Comparison of ENCODE assay signal across 9 mouse cellular contexts in genomic region chr8:122853340-122853771, GRCm38 (mm10). TPM values are rescaled to one million over a fixed set of nuclear protein-coding genes. Genes with fewer than 3 reads are reported as not detected.
DNase-seq lines count a peak whose midpoint lies in the region; ATAC-seq and TF ChIP-seq lines count a peak whose summit lies in the region.
"Had no signal": no experiment of that assay in that cellular context is flagged by ENCODE, and none has a peak within 500 bp of the region (broad histone marks: within the 10 kb centered on the region; RNA-seq: fewer than 3 reads in every experiment).

No protein-coding gene starts in this region.

- peak overlapping the region; percentile 1 for H3K4me3 ChIP-seq in cerebellum, adult 2 months (replicated peaks; ENCODE audit: insufficient read depth, low read depth, low read length)
- H3K4me3 ChIP-seq in forebrain, embryonic 15.5 days = no peak overlapping the region
- H3K4me3 ChIP-seq in midbrain, embryonic 10.5 days = 0 out of 2 replicates have a peak overlapping the region, but pooled peaks have one; percentile 23
- no peak overlapping the region for H3K4me3 ChIP-seq in left cerebral cortex, adult 2 months
- H3K4me3 ChIP-seq: erythroblast, embryonic 14.5 days had no signal

- peaks cover 66% of the 10 kb centered on the region for H3K4me1 ChIP-seq in cerebellum, adult 2 months (ENCODE audit: control insufficient read depth, insufficient read depth, low read length)
- H3K4me1 ChIP-seq in forebrain, embryonic 15.5 days = peaks cover 9% of the 10 kb centered on the region
- H3K4me1 ChIP-seq in midbrain, embryonic 10.5 days = peaks cover 46% of the 10 kb centered on the region

- peak overlapping the region; percentile 95 for H3K27ac ChIP-seq in cerebellum, adult 2 months (ENCODE audit: insufficient read depth, low read length)
- H3K27ac ChIP-seq in forebrain, embryonic 15.5 days (replicated peaks) = no peak overlapping the region
- peak overlapping the region; percentile 70 for H3K27ac ChIP-seq in midbrain, embryonic 10.5 days (replicated peaks)
- no peak overlapping the region for H3K27ac ChIP-seq in left cerebral cortex, adult 2 months

- peak; percentile 26 to 35 for DNase-seq in left cerebral cortex, postnatal 14 days (ENCODE audit: low spot score in 2 of 2)
- no peak for DNase-seq in left cerebral cortex, postnatal 36 days (ENCODE audit: low spot score in 2 of 2)
- DNase-seq in cerebellum, adult 2 months = peak; percentile 82 to 88
- DNase-seq in midbrain, embryonic 10.5 days (ENCODE audit: low spot score) = peak; percentile 69
- no peak for DNase-seq in spleen, postnatal 36 days (ENCODE audit: low spot score in 2 of 2)
- no peak for DNase-seq in left cerebral cortex, adult 2 months (ENCODE audit: extremely low spot score in 1 of 2, low spot score in 2 of 2)
- no peak for DNase-seq in thymus, postnatal 25 days

- peak; percentile 68 for ATAC-seq in forebrain, embryonic 15.5 days (replicated peaks)

- H3K4me2 ChIP-seq in forebrain, embryonic 15.5 days (replicated peaks) = no peak overlapping the region

- intact Hi-C loops in left cerebral cortex, postnatal 14 days (cut with DNase I) = no loop called here
- intact Hi-C loops in left cerebral cortex, postnatal 36 days (cut with DNase I) = no loop called here
- intact Hi-C loops in left cerebral cortex, adult 2 months (cut with DNase I) = no loop called here

- H3K9ac ChIP-seq in forebrain, embryonic 15.5 days (replicated peaks) = no peak overlapping the region

- TF ChIP-seq CTCF in cerebellum, adult 2 months (IDR thresholded peaks at IDR 0.05; ENCODE audit: borderline replicate concordance, insufficient read depth, low read depth, low read length) = no peak
- no peak for TF ChIP-seq CTCF in left cerebral cortex, adult 2 months (IDR thresholded peaks at IDR 0.05)

- H3K27me3 ChIP-seq in cerebellum, adult 2 months (ENCODE audit: control insufficient read depth, insufficient read depth, low read length) = no peaks in the 10 kb centered on the region
- H3K27me3 ChIP-seq in forebrain, embryonic 15.5 days = no peaks in the 10 kb centered on the region
- peaks cover 31% of the 10 kb centered on the region for H3K27me3 ChIP-seq in midbrain, embryonic 10.5 days (ENCODE audit: low read depth, poor library complexity, severe bottlenecking)

- no peaks in the 10 kb centered on the region for H3K36me3 ChIP-seq in forebrain, embryonic 15.5 days
- no peaks in the 10 kb centered on the region for H3K36me3 ChIP-seq in midbrain, embryonic 10.5 days

- H3K9me3 ChIP-seq in forebrain, embryonic 15.5 days = no peaks in the 10 kb centered on the region
- no peaks in the 10 kb centered on the region for H3K9me3 ChIP-seq in midbrain, embryonic 10.5 days (replicated peaks)

- WGBS in cerebellum, adult 2 months = 3% methylated on average over 11 of the region's 11 CpGs
- WGBS in forebrain, embryonic 15.5 days = 14% methylated on average over 11 of the region's 11 CpGs
- 18% methylated on average over 11 of the region's 11 CpGs for WGBS in midbrain, embryonic 10.5 days

- peak; percentile 27; the same call in 1 of the 2 replicates for TF ChIP-seq POLR2A in cerebellum, adult 2 months (IDR thresholded peaks at IDR 0.05; ENCODE audit: borderline replicate concordance, insufficient read depth, low read length)

RNA-seq across cellular contexts. Expression of gene Cdh15, which starts 5.6 kb away (rescaled TPM):
- total RNA-seq in left cerebral cortex, postnatal 14 days (2021) = 1 to 10 TPM; 1.1 TPM
- under 1 TPM; 0.59 to 0.89 TPM for total RNA-seq in left cerebral cortex, postnatal 36 days (2021)
- polyA plus RNA-seq in cerebellum, adult 2 months (2012; rRNA removed) = 26.5 and 34.3 TPM in 2 replicates
- 1.2 TPM in 2 replicates for polyA plus RNA-seq in forebrain, embryonic 15.5 days (2015; fragmentation: Nextera tagmentation; extraction: Ambion mirVana)
- polyA plus RNA-seq in midbrain, embryonic 10.5 days (2016; fragmentation: Nextera tagmentation; extraction: Ambion mirVana) = 0.51 and 0.54 TPM in 2 replicates
- 1 to 10 TPM in 1 of 2 experiments, under 1 TPM in 1; 0.97 to 1.1 TPM for total RNA-seq in left cerebral cortex, adult 2 months (2021)
- polyA plus RNA-seq: erythroblast, embryonic 14.5 days had no signal

Comparison
In these comparisons a context has a peak if more than half of its experiments do, and no peak if none do; other contexts are left out.
1. DNase-seq: peak in left cerebral cortex, postnatal 14 days (2 of 2), cerebellum, adult 2 months (2 of 2) and midbrain, embryonic 10.5 days (single experiment); none in left cerebral cortex, postnatal 36 days (0 of 2), spleen, postnatal 36 days (0 of 2), left cerebral cortex, adult 2 months (0 of 2) and thymus, postnatal 25 days (single experiment).
2. H3K27ac ChIP-seq: peak in cerebellum, adult 2 months (single experiment) and midbrain, embryonic 10.5 days (single experiment); none in forebrain, embryonic 15.5 days (single experiment) and left cerebral cortex, adult 2 months (single experiment).
3. H3K4me3 ChIP-seq: peak in cerebellum, adult 2 months (single experiment) and midbrain, embryonic 10.5 days (single experiment); none in forebrain, embryonic 15.5 days (single experiment) and left cerebral cortex, adult 2 months (single experiment).